23 mouse cellular contexts compared by ENCODE assay signal in the genomic region with DNA sequence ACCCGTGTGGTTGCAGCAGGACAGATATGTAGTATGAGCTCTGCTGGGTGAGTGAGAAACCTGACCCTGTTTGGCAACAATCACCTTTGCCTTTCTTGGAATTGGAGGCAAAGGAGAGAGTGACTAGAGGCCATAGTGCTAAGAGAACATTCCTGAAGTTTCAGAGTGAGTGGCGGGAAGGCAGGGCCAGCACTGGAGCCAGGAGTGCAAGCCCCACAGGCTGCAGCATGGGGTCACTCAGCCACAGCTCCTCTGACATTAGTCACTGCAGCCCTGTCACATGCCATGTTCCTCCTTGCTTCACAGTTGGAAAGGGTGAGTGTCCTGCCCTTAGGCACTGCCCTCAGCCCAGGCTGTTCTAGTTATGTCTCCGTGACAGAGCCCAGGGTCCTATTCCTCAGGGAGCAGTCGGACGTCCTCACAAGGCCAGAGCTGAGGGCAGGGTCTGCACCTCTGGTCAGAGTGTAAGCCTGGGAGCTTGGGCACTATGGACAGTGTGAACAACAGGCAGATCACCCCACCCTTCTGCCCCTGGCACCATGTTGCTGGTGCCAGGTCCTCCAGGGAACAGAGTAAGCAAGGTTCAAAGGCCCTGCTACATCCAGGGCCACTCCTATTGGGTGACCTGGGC. TPM values are rescaled to one million over a fixed set of nuclear protein-coding genes. Genes with fewer than 3 reads are reported as not detected.
DNase-seq lines count a peak whose midpoint lies in the region; ATAC-seq and TF ChIP-seq lines count a peak whose summit lies in the region.
"Had no signal": no experiment of that assay in that cellular context is flagged by ENCODE, and none has a peak within 500 bp of the region (broad histone marks: within the 10 kb centered on the region; RNA-seq: fewer than 3 reads in every experiment).

No protein-coding gene starts in this region.

- in situ Hi-C loops in Patski (cut with MboI; ENCODE audit: low pct_unique_long_range_greater_than_20kb), result no loop called here

- H3K79me2 ChIP-seq in liver, adult 2 months (ENCODE audit: control insufficient read depth, insufficient read depth, low read length), result no peaks in the 10 kb centered on the region

- H3K4me1 ChIP-seq in heart, embryonic 15.5 days (replicated peaks), result peaks cover 6% of the 10 kb centered on the region; the same call in 1 of the 2 replicates
- peaks cover 3% of the 10 kb centered on the region; the same call in 1 of the 2 replicates for H3K4me1 ChIP-seq in liver, adult 2 months (ENCODE audit: control insufficient read depth, insufficient read depth, low read length)
- peaks cover 14% of the 10 kb centered on the region for H3K4me1 ChIP-seq in liver, embryonic 12.5 days
- H3K4me1 ChIP-seq in stomach, postnatal 0 days (replicated peaks; ENCODE audit: control insufficient read depth, insufficient read depth), result no peaks in the 10 kb centered on the region
- H3K4me1 ChIP-seq in midbrain, postnatal 0 days (ENCODE audit: insufficient read depth, low read length), result no peaks in the 10 kb centered on the region
- H3K4me1 ChIP-seq: embryonic facial prominence, embryonic 13.5 days; limb, embryonic 12.5 days had no signal

- no peak overlapping the region for H3K9ac ChIP-seq in heart, embryonic 15.5 days
- no peak overlapping the region for H3K9ac ChIP-seq in liver, adult 2 months (ENCODE audit: low read depth, low read length)
- H3K9ac ChIP-seq in liver, embryonic 12.5 days, result no peak overlapping the region
- H3K9ac ChIP-seq in stomach, postnatal 0 days (ENCODE audit: low read length), result no peak overlapping the region
- H3K9ac ChIP-seq in midbrain, postnatal 0 days (replicated peaks; ENCODE audit: low read length, poor library complexity, severe bottlenecking), result no peak overlapping the region
- H3K9ac ChIP-seq: embryonic facial prominence, embryonic 13.5 days; limb, embryonic 12.5 days; liver, postnatal 0 days had no signal

- no peak for TF ChIP-seq EP300 in stomach, postnatal 0 days (optimal IDR thresholded peaks at IDR 0.05)

- 0 out of 2 replicates have a peak, but pooled peaks have one; percentile 32 for ATAC-seq in heart, embryonic 15.5 days (replicated peaks; ENCODE audit: insufficient number of reproducible peaks, insufficient read depth, low FRiP score, low read depth)
- ATAC-seq in liver, embryonic 12.5 days, result no peak
- ATAC-seq in Patski, result peak; percentile 71
- ATAC-seq in stomach, postnatal 0 days (ENCODE audit: low FRiP score, low TSS enrichment), result peak; percentile 67
- ATAC-seq in midbrain, postnatal 0 days (ENCODE audit: low FRiP score), result no peak
- ATAC-seq: CD4-positive, CD25-positive, alpha-beta regulatory T cell, adult 4 months; forebrain, embryonic 16.5 days; hindbrain, embryonic 16.5 days; liver, postnatal 0 days had no signal

- H3K9me3 ChIP-seq in heart, embryonic 15.5 days (replicated peaks), result no peaks in the 10 kb centered on the region
- H3K9me3 ChIP-seq in liver, embryonic 12.5 days (replicated peaks), result no peaks in the 10 kb centered on the region
- H3K9me3 ChIP-seq in stomach, postnatal 0 days (ENCODE audit: control insufficient read depth, low read length), result no peaks in the 10 kb centered on the region
- no peaks in the 10 kb centered on the region for H3K9me3 ChIP-seq in midbrain, postnatal 0 days (ENCODE audit: low read length)
- H3K9me3 ChIP-seq: embryonic facial prominence, embryonic 13.5 days; G1E; limb, embryonic 12.5 days had no signal

- H3K36me3 ChIP-seq in heart, embryonic 15.5 days, result no peaks in the 10 kb centered on the region
- H3K36me3 ChIP-seq in liver, adult 2 months (ENCODE audit: control insufficient read depth, insufficient read depth, low read length), result no peaks in the 10 kb centered on the region
- H3K36me3 ChIP-seq in liver, embryonic 12.5 days, result no peaks in the 10 kb centered on the region
- no peaks in the 10 kb centered on the region for H3K36me3 ChIP-seq in stomach, postnatal 0 days (ENCODE audit: control insufficient read depth, insufficient read depth, low read length)
- H3K36me3 ChIP-seq in midbrain, postnatal 0 days (ENCODE audit: insufficient read depth, low read length), result 0 out of 2 replicates have a peak, but pooled peaks cover 23% of the 10 kb centered on the region
- H3K36me3 ChIP-seq: embryonic facial prominence, embryonic 13.5 days; G1E had no signal

- 58% methylated on average over 5 of the region's 5 CpGs for WGBS in heart, embryonic 15.5 days
- 63% methylated on average over 5 of the region's 5 CpGs for WGBS in liver, adult 2 months
- 61% methylated on average over 5 of the region's 5 CpGs for WGBS in liver, embryonic 12.5 days (ENCODE audit: insufficient replicate concordance)
- WGBS in stomach, postnatal 0 days, result 71% methylated on average over 5 of the region's 5 CpGs
- 87% methylated on average over 5 of the region's 5 CpGs for WGBS in midbrain, postnatal 0 days

- no peak for DNase-seq in heart, adult 18-20 months
- DNase-seq in liver, adult 2 months (ENCODE audit: extremely low read depth, low read depth, low spot score), result peak; percentile 72
- peak; percentile 30 for DNase-seq in Patski (ENCODE audit: low read depth, low spot score)
- no peak for DNase-seq in stomach, postnatal 0 days (ENCODE audit: low spot score)
- DNase-seq in midbrain, postnatal 0 days (ENCODE audit: low spot score), result no peak
- DNase-seq: cerebellum, adult 9-10 months; heart, postnatal 4 days; liver, postnatal 0 days; midbrain, embryonic 14.5 days; retina, postnatal 1 day; thymus, adult 2 months had no signal

- 0 out of 2 replicates have a peak, but pooled peaks cover 5% of the 10 kb centered on the region for H3K27me3 ChIP-seq in heart, embryonic 15.5 days
- H3K27me3 ChIP-seq in liver, adult 2 months (ENCODE audit: control insufficient read depth, insufficient read depth, low read length), result no peaks in the 10 kb centered on the region
- peaks cover 29% of the 10 kb centered on the region for H3K27me3 ChIP-seq in liver, embryonic 12.5 days (replicated peaks)
- no peaks in the 10 kb centered on the region for H3K27me3 ChIP-seq in Patski
- no peaks in the 10 kb centered on the region for H3K27me3 ChIP-seq in stomach, postnatal 0 days (ENCODE audit: control insufficient read depth, insufficient read depth, low read length)
- no peaks in the 10 kb centered on the region for H3K27me3 ChIP-seq in midbrain, postnatal 0 days (ENCODE audit: insufficient read depth, low read length)
- H3K27me3 ChIP-seq: embryonic facial prominence, embryonic 13.5 days; limb, embryonic 12.5 days had no signal

- CTCF ChIA-PET in Patski (lab: Charles Lee), result no interaction called here

- no peak for TF ChIP-seq CTCF in liver, adult 2 months (IDR thresholded peaks at IDR 0.05; ENCODE audit: low read depth, low read length)
- no peak for TF ChIP-seq CTCF in Patski (IDR thresholded peaks at IDR 0.05)
- no peak for TF ChIP-seq CTCF in stomach, postnatal 0 days (IDR thresholded peaks at IDR 0.05; ENCODE audit: low read depth)
- TF ChIP-seq CTCF in midbrain, postnatal 0 days (IDR thresholded peaks at IDR 0.05), result no peak

- H3K4me2 ChIP-seq in heart, embryonic 15.5 days, result no peak overlapping the region
- H3K4me2 ChIP-seq in liver, embryonic 12.5 days, result no peak overlapping the region
- H3K4me2 ChIP-seq in stomach, postnatal 0 days (replicated peaks; ENCODE audit: low read depth), result no peak overlapping the region
- no peak overlapping the region for H3K4me2 ChIP-seq in midbrain, postnatal 0 days (ENCODE audit: low read depth, low read length, poor library complexity, severe bottlenecking)
- H3K4me2 ChIP-seq: embryonic facial prominence, embryonic 13.5 days; limb, embryonic 12.5 days had no signal

- TF ChIP-seq POLR2A in liver, adult 2 months (IDR thresholded peaks at IDR 0.05; ENCODE audit: extremely low read depth, insufficient read depth, low read length), result no peak

- POLR2A ChIA-PET in Patski (lab: Charles Lee), result no interaction called here

- no peak overlapping the region for H3K4me3 ChIP-seq in heart, embryonic 15.5 days
- H3K4me3 ChIP-seq in liver, adult 2 months (ENCODE audit: insufficient read depth, low read depth, low read length), result no peak overlapping the region
- no peak overlapping the region for H3K4me3 ChIP-seq in liver, embryonic 12.5 days
- H3K4me3 ChIP-seq in stomach, postnatal 0 days (ENCODE audit: low read depth, low read length), result no peak overlapping the region
- no peak overlapping the region for H3K4me3 ChIP-seq in midbrain, postnatal 0 days (ENCODE audit: low read depth, low read length)
- H3K4me3 ChIP-seq: embryonic facial prominence, embryonic 13.5 days; layer of hippocampus, adult 2 months; left cerebral cortex, adult 2 months; limb, embryonic 12.5 days had no signal

- H3K27ac ChIP-seq in heart, embryonic 15.5 days, result no peak overlapping the region
- no peak overlapping the region for H3K27ac ChIP-seq in liver, adult 2 months (replicated peaks; ENCODE audit: insufficient read depth, low read depth, low read length)
- no peak overlapping the region for H3K27ac ChIP-seq in liver, embryonic 12.5 days
- H3K27ac ChIP-seq in stomach, postnatal 0 days (replicated peaks), result no peak overlapping the region
- H3K27ac ChIP-seq in midbrain, postnatal 0 days (ENCODE audit: low read depth, low read length), result no peak overlapping the region
- H3K27ac ChIP-seq: embryonic facial prominence, embryonic 13.5 days; layer of hippocampus, adult 2 months; left cerebral cortex, adult 2 months; limb, embryonic 12.5 days had no signal

RNA-seq across cellular contexts. Expression of a gene that starts 19.7 kb away (rescaled TPM):
- polyA plus RNA-seq in heart, embryonic 15.5 days (2015; fragmentation: Nextera tagmentation; extraction: Ambion mirVana), result 0.37 and 0.75 TPM in 2 replicates
- 1 to 10 TPM; 1.2 to 1.4 TPM for total RNA-seq in heart, adult 18-20 months (2021)
- under 0.01 TPM in 1 of 2 replicates, not detected in the other for total RNA-seq in liver, adult 2 months (2014; rRNA removed)
- 0.01 and 0.05 TPM in 2 replicates for polyA plus RNA-seq in liver, adult 2 months (2012; rRNA removed)
- 0.14 and 0.33 TPM in 2 replicates for polyA plus RNA-seq in liver, embryonic 12.5 days (2016; fragmentation: Nextera tagmentation; extraction: Ambion mirVana)
- 0.03 TPM for polyA plus RNA-seq in Patski (2021)
- polyA plus RNA-seq in stomach, postnatal 0 days (2015; fragmentation: Nextera tagmentation; extraction: Ambion mirVana), result 0.30 and 0.36 TPM in 2 replicates
- total RNA-seq in midbrain, postnatal 0 days (2014; rRNA removed), result 12.0 and 14.9 TPM in 2 replicates
- polyA plus RNA-seq in midbrain, postnatal 0 days (2015; fragmentation: Nextera tagmentation; extraction: Ambion mirVana), result 7.5 and 8.0 TPM in 2 replicates
- total RNA-seq: megakaryocyte progenitor cell, adult 5-6 weeks; neutrophil, adult 5-6 weeks had no signal
- polyA plus RNA-seq: CD4-positive, CD25-positive, alpha-beta regulatory T cell, adult 4 months had no signal

RNA-seq across cellular contexts. Expression of a gene that starts 34.2 kb away (rescaled TPM):
- polyA plus RNA-seq in heart, embryonic 15.5 days (2015; fragmentation: Nextera tagmentation; extraction: Ambion mirVana), result 1.5 and 1.8 TPM in 2 replicates
- under 1 TPM in 1 of 2 experiments, not detected in 1; 0.25 TPM for total RNA-seq in heart, adult 18-20 months (2021)
- total RNA-seq in liver, adult 2 months (2014; rRNA removed), result not detected in 2 replicates
- polyA plus RNA-seq in liver, adult 2 months (2012; rRNA removed), result 0.09 TPM in 1 of 2 replicates, not detected in the other
- 3.8 and 4.5 TPM in 2 replicates for polyA plus RNA-seq in liver, embryonic 12.5 days (2016; fragmentation: Nextera tagmentation; extraction: Ambion mirVana)
- 3.7 TPM for polyA plus RNA-seq in Patski (2021)
- 2.1 and 2.7 TPM in 2 replicates for polyA plus RNA-seq in stomach, postnatal 0 days (2015; fragmentation: Nextera tagmentation; extraction: Ambion mirVana)
- total RNA-seq in midbrain, postnatal 0 days (2014; rRNA removed), result not detected in 2 replicates
- 4.4 and 4.6 TPM in 2 replicates for polyA plus RNA-seq in midbrain, postnatal 0 days (2015; fragmentation: Nextera tagmentation; extraction: Ambion mirVana)

RNA-seq across cellular contexts. Expression of a gene that starts 34.5 kb away (rescaled TPM):
- polyA plus RNA-seq in heart, embryonic 15.5 days (2015; fragmentation: Nextera tagmentation; extraction: Ambion mirVana), result 316 and 390 TPM in 2 replicates
- total RNA-seq in heart, adult 18-20 months (2021), result 100 to 1,000 TPM; 455 to 494 TPM
- 132 and 141 TPM in 2 replicates for total RNA-seq in liver, adult 2 months (2014; rRNA removed)
- 206 and 221 TPM in 2 replicates for polyA plus RNA-seq in liver, adult 2 months (2012; rRNA removed)
- polyA plus RNA-seq in liver, embryonic 12.5 days (2016; fragmentation: Nextera tagmentation; extraction: Ambion mirVana), result 121 and 122 TPM in 2 replicates
- polyA plus RNA-seq in Patski (2021), result 199 TPM
- polyA plus RNA-seq in stomach, postnatal 0 days (2015; fragmentation: Nextera tagmentation; extraction: Ambion mirVana), result 199 and 205 TPM in 2 replicates
- total RNA-seq in midbrain, postnatal 0 days (2014; rRNA removed), result 55.6 and 86.8 TPM in 2 replicates
- polyA plus RNA-seq in midbrain, postnatal 0 days (2015; fragmentation: Nextera tagmentation; extraction: Ambion mirVana), result 239 and 243 TPM in 2 replicates

RNA-seq across cellular contexts. Expression of a gene that starts 34.7 kb away (rescaled TPM):
- polyA plus RNA-seq in heart, embryonic 15.5 days (2015; fragmentation: Nextera tagmentation; extraction: Ambion mirVana), result 5.9 and 10.1 TPM in 2 replicates
- 10 to 100 TPM; 13.7 to 14.2 TPM for total RNA-seq in heart, adult 18-20 months (2021)
- total RNA-seq in liver, adult 2 months (2014; rRNA removed), result 0.20 and 0.83 TPM in 2 replicates
- polyA plus RNA-seq in liver, adult 2 months (2012; rRNA removed), result 1.4 and 2.0 TPM in 2 replicates
- polyA plus RNA-seq in liver, embryonic 12.5 days (2016; fragmentation: Nextera tagmentation; extraction: Ambion mirVana), result 0.74 and 0.86 TPM in 2 replicates
- polyA plus RNA-seq in Patski (2021), result 5.3 TPM
- polyA plus RNA-seq in stomach, postnatal 0 days (2015; fragmentation: Nextera tagmentation; extraction: Ambion mirVana), result 1.6 and 2.7 TPM in 2 replicates
- 7.6 and 8.0 TPM in 2 replicates for total RNA-seq in midbrain, postnatal 0 days (2014; rRNA removed)
- polyA plus RNA-seq in midbrain, postnatal 0 days (2015; fragmentation: Nextera tagmentation; extraction: Ambion mirVana), result 13.4 and 15.4 TPM in 2 replicates
- total RNA-seq: megakaryocyte progenitor cell, adult 5-6 weeks; neutrophil, adult 5-6 weeks had no signal

RNA-seq across cellular contexts. Expression of a gene that starts 35.5 kb away (rescaled TPM):
- 2.6 and 5.6 TPM in 2 replicates for polyA plus RNA-seq in heart, embryonic 15.5 days (2015; fragmentation: Nextera tagmentation; extraction: Ambion mirVana)
- total RNA-seq in heart, adult 18-20 months (2021), result not detected
- 0.20 and 0.46 TPM in 2 replicates for total RNA-seq in liver, adult 2 months (2014; rRNA removed)
- polyA plus RNA-seq in liver, adult 2 months (2012; rRNA removed), result 0.65 and 1.7 TPM in 2 replicates
- 3.1 and 3.2 TPM in 2 replicates for polyA plus RNA-seq in liver, embryonic 12.5 days (2016; fragmentation: Nextera tagmentation; extraction: Ambion mirVana)
- polyA plus RNA-seq in Patski (2021), result 8.0 TPM
- 4.9 and 5.1 TPM in 2 replicates for polyA plus RNA-seq in stomach, postnatal 0 days (2015; fragmentation: Nextera tagmentation; extraction: Ambion mirVana)
- total RNA-seq in midbrain, postnatal 0 days (2014; rRNA removed), result 35.7 and 43.9 TPM in 2 replicates
- polyA plus RNA-seq in midbrain, postnatal 0 days (2015; fragmentation: Nextera tagmentation; extraction: Ambion mirVana), result 91.0 and 98.8 TPM in 2 replicates

Comparison
In these comparisons a context has a peak if more than half of its experiments do, and no peak if none do; other contexts are left out.
1. ATAC-seq: peak in heart, embryonic 15.5 days (single experiment), Patski (single experiment) and stomach, postnatal 0 days (single experiment); none in liver, embryonic 12.5 days (single experiment) and midbrain, postnatal 0 days (single experiment).
2. DNase-seq: peak in liver, adult 2 months (single experiment) and Patski (single experiment); none in heart, adult 18-20 months (0 of 2), stomach, postnatal 0 days (single experiment) and midbrain, postnatal 0 days (single experiment).